Mouse (Mus musculus) spleen, embryonic (tissue): ENCODE measurements at regions not wholly inside any gene's neighbourhood (a gene's known extent, or its start where the extent isn't known, plus 50 kb on each side); places are given as distances from the start of the nearest gene placed in this dataset.

Source experiments
- CTCF ChIA-PET: fragments of 350-600 bp; sonication (Branson Sonifier 250); formaldehyde crosslinking; loops from one replicate; lab custom pipeline; 2022; lab: Charles Lee

DNA sequence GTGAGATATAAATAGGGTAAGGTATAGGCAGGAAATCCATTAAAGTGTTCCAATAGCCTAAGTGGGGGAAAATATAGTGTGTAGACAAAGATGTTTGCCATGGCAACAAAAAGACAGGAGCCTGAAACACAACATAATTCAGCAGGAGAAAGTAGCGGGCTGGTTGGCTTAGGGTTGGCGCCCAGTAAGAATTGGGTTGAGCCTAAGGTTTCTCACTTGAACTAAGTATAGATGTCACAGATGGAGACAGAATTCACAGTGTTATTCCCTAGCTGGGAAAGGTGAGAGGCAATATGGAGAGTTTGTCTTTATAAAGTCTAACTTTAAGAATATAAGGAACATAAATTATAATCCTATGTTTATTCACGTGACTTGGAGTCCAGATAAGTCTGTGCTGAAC lies 64.8 kb upstream of the Ogfrl1 start:
- CTCF ChIA-PET = no interaction called here

DNA sequence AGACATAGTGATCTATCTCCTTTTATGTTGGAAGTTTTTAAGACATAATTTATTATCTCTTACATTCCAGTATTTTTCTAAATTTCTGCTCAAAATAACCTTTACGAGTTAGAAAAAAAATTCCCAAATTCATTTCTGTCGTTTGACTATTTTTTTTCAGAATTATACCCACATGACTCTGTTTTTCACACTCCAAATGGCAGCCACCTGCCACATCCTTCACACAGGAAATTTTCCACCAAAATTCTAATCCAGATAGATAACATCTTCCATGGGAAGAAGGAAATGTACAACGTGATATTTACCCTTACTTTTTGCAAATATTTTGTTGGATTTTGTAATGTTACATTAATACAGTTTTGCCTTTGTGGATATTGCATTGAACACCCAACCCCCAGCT lies 66.5 kb upstream of the Ogfrl1 start:
- CTCF ChIA-PET = interaction anchor here (0.6 kb wide), 1 partner anchor 89 kb away, joined by 5 read pairs; no protein-coding TSS in a partner anchor

DNA sequence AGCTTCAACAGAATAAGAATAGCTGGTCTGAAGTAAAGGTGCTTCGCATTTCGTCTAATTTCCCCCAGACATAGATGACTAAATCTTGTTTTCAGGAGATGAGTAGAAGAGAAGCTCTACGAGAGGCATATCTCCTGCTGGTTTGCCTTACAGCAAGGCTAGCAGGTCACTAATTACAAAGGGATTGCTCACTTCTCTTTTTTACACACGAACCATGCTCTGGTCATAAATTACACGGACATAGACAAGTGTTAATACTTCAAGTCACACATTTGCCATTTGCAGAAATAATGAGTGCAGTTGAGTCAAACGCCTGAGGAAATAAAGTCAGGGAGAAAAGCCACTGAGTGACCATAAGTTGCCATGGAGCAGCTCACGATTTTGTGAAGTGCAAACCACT lies 68.8 kb upstream of the Ogfrl1 start:
- CTCF ChIA-PET = no interaction called here

DNA sequence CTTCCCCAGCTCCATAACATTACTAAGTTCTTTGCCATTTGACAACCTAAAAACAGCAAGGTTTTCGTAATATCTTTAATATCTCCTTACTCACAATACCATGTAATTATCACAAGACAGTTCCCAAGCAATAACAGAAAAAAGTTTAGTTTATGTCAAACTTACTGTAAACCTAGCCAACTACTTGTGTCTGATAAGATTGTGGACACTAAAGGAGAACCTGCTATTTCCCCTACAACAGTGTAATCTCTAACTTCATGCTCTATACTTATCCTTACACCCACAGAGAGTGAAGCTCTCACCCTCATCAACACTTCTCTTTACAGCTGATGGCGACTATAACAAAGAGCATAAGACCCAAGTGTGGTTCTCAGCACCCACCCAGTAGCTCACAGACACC lies 69.8 kb upstream of the Ogfrl1 start:
- CTCF ChIA-PET = no interaction called here

DNA sequence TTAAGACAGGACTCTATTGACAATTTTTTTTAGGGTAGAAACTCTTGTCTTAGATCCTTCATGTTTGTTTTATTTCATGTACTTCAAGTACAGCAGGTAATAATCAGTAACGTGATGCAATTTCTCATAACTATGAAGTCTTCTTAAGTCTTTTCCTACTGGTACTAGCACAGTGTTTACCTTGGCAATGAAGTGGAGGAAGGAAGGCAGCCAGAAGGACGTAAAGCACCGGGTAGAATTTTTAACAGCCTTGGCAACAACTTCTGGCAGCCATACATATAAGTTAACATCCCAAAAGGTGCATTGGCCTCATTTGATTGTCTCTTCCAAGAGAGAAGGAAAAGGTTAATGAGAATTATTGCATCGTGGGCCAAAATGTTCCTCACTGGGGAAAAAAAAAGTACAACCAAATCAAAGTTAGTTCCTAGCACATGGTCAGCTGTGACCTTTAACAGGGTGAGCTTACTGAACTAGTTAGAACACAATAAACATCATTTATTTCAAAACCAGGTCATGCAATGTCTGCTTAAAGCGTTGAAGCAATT lies 83.3 kb upstream of the Ogfrl1 start:
- CTCF ChIA-PET = no interaction called here

DNA sequence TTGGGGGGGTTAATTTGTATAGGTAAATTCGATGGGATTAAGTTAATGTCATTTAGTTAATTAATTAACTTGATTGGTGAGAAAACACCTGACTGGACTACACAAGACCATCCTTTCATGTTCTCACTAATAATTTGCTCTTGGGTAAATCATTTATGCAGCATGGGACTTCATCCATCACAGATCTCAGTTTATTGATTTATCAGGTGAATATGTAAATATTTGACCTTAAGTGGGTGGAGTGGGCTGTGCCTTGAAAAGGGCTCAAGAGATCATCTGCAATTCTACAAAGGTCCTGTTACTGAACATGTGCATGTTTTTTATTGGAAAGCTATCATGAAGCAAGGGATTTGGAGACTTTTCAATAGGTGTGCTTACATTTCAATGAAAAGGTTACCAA lies 87.0 kb upstream of the Ogfrl1 start:
- CTCF ChIA-PET = no interaction called here

DNA sequence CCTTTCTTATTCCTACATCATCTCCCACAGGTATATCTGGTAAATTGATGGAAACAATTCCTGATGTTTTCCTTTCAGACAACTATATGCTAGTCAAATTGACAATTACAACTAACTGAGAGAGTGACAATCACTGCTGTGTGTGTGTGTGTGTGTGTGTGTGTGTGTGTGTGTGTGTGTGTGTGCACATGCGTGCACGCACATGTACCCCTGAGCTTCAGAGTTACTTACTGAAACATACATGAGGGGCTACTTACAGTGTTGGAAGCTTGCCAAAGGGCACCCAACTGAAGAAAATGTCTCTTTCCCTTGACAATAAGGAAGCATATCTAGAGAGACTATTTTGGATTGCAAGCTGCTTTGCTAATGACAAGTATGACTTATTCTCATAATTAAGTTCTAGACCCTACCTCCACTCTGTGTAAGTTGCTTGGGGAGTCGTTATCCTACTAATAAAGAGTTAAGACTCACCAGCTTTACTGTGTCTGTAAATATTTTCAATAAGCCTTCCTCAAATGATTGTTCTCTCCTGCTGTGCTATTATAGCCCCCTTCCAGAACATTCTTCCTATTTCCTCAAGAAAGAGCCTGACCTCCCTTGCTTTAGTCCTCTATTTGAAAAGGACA lies 87.7 kb upstream of the Ogfrl1 start:
- CTCF ChIA-PET = no interaction called here

DNA sequence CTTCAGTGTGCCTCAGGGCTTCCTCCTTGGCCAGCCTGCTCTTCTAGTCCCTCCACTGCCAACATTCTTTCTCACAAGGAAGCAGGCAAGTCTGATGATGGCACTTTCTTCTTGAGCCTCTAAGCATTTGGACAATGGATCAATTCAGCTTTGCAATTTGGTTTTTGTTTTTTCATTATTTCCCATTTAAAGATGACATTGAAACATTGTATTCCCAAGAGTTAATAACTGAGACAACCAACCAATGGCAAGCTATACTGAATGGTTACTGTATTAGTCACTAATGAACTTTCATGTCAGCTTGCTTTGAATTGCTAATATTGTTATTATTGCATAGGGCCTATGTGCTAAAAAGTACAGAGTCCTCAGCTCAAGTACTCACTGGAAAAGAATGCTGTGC lies 89.5 kb upstream of the Ogfrl1 start:
- CTCF ChIA-PET = no interaction called here

DNA sequence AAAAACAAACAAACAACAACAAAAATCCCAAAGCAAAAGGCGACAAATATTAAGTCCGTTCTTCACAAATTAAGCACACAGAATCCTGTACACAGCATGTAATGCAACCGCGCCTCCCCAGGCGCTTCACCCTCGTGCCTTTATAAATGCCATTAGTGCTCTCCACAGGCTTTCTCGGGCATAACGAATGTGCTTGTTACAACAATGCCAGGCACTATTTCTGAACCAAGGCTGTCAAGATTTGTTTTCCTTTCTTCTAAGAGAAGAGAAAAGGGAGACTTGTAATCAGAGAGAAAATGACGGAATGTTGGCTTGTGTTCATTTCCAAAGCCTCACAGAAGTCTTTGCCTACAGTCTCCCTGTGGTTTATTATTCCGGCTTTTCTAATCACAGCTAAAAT lies 93.1 kb upstream of the Ogfrl1 start:
- CTCF ChIA-PET = no interaction called here

DNA sequence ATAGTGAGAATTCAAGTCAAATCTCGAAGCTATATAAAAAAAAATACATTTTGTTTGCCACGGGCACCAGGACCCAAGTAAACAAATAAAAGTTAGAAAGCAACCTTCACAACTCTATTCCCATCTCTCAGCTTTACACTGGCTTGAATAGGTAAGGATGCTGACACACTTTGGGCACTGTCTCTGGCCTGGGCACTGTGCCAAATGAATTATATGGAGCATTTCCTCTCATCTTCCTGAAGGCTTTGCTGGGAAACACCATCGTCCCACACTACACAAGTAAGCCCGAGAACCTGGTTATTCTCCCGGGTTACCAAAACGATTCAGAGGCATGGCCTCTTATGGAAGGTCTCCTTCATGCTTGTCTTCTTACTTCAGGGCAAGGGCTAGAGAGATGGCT lies 93.5 kb upstream of the Ogfrl1 start:
- CTCF ChIA-PET = no interaction called here

DNA sequence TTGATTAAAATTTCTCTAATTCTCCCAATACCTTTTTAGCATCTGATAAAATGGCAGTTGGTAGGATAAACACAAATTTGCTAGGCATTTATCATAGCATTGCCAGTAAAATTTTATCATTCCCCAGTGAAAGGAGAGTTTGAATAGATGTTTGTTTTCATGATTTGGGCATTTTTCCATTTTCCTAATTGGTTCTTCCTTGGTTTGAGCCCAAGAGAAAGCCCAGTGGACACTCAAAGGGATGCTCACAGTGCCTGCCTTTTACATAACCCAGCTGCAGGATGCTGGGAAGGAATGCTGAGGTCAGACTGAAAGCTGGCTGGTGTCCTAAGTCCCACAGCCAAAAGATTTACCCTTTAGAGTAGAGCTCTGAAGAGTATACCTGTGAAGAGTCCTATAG lies 95.4 kb upstream of the Ogfrl1 start:
- CTCF ChIA-PET = no interaction called here

DNA sequence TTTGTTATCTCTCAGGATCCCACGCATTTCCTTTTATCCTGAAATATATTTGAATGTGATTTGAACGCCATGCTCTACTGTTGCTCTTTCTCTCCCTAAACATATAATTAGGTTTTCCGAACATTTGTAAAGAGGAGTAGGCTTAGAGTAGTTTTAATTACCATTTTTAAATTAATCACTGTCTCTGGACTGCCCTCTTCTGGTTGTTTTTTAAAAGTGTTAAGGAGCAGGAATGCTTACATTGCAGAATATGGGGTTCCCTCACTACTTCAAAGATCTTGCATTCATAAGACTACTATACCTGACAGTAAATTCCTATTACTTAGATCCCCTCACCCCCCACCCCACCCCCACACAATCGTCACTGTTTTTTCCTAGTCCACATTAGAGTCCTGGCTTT lies 97.8 kb upstream of the Ogfrl1 start:
- CTCF ChIA-PET = interaction anchor here (0.6 kb wide), 1 partner anchor 1209 kb away, joined by 3 read pairs; no protein-coding TSS in a partner anchor

DNA sequence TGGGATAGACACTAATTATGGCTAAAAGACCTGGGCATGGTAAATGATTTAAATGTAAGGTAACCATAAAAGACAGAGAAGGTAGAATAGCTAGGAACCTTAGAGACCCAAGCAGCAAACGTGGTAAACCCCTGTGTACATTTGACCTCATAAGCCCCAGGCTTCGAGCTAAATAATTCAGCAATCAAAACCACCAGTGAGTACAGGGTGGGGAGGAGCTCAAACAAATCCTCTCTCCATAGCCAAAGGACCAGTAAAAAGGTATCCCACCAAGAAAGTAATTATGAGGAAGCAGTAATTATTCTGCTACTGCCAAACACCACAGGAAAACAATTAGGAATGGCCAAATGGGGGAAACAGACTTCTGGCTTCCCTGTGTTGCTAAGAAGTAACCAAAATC lies 122.5 kb upstream of the Ogfrl1 start:
- CTCF ChIA-PET = no interaction called here

DNA sequence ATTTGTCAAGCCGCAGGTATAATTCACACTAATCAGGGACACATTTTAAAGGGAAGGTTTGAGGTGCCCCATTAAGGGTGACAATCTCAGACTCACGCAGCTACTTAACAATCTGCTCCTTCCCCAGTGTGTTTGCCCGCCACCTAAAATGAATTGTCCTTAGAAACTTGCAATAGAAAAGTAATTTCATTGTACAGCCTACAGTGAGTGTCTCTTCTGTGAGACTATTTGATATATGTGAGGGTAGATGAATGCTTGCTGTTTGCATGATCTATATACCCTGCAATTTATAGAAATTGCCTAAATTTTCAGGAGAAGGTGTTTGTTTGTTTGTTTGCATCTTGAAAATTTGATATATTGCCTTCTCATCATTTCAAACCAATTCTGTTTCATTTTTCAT lies 135.1 kb upstream of the Ogfrl1 start:
- CTCF ChIA-PET = no interaction called here

DNA sequence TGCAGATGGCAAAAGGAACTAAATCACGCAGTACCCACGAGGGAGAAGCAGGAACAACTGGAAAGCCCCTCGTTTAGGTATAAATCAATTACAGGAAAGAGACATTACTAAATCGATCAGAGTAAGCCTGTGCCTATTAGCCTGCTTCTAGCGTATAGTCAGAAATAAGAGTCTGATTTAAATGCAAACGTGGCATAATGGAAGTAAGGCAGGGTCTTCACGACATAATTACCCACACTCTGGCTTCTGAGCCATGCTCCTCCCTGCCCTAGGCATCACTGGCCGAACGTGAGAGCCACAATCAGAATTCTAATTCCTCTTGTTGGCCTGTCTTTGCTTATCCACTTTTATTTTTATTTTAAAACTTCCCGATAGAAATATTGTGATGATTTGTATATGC lies 139.0 kb upstream of the Ogfrl1 start:
- CTCF ChIA-PET = no interaction called here

DNA sequence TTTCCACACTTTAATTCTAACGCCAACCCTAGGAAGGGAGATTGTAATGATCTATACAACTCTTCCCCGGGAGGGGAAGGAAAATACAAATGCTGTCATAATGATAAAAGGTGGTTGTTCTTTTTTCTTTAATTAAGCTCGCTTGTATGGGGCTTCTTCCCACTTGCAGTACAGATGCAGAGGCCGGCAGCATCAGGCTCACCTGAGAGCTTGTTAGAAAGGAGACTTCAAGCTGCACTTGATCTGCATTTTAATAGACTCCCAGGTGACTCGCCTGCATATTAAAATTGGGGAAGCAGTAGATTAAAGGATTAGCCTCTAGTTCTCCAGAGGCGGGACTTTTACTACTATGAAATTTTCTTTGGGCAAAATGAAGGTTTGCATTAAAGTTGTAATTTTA lies 140.8 kb upstream of the Ogfrl1 start:
- CTCF ChIA-PET = no interaction called here

DNA sequence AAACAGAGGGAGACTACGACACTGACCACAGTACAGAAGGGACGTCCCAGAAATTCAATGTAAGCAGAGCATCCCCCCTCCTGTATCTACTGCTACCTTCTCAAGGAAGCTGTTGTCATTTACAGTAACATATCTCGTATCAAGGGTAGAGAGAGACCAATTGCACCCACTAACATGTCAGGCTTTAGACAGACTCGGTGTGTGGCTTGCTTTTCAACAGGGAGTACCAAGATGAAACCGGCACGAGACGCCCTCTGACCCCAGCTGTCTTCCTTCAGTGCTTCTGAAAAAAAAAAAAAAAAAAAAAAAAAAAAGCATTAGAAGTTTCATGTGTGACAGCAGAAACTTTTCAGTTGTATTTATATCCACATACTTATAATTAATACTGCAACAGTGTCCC lies 143.0 kb upstream of the Ogfrl1 start:
- CTCF ChIA-PET = no interaction called here

DNA sequence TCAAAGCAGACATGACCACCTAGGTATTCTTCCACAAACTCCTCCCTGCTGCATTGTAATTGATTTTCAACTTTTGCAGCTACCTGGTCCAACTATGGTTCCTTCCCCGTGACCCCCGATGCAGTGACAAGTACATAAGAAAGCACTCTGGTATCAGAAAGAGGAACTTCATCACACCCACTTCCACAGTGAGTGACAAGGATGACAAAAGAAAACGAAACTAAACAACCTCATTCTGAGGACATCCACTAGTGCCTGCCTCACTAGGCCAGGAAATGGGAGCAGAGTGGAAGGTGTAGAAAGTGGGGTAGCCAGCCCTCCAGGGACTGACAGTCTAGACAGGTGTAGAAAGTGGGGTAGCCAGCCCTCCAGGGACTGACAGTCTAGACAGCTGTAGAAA lies 158.2 kb upstream of the Ogfrl1 start:
- CTCF ChIA-PET = no interaction called here

DNA sequence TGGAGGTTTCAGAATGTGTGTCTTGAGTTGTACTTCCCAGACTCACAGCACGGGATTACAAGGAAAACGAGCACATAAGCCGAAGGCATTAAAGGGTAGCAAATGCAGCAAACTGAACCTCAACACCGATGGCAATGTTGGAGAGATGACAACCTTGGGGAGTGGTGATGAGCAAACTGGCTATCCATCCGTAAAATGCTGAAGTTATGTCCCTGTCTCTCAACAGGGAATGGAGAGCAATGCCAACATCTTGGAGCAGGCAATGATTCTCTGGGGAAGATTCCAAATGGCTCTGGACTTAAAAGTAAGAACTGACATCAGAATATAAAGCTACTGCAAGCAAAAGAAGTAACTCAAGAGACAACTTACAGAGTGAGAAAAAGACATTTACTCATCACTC lies 170.5 kb upstream of the Ogfrl1 start:
- CTCF ChIA-PET = no interaction called here

DNA sequence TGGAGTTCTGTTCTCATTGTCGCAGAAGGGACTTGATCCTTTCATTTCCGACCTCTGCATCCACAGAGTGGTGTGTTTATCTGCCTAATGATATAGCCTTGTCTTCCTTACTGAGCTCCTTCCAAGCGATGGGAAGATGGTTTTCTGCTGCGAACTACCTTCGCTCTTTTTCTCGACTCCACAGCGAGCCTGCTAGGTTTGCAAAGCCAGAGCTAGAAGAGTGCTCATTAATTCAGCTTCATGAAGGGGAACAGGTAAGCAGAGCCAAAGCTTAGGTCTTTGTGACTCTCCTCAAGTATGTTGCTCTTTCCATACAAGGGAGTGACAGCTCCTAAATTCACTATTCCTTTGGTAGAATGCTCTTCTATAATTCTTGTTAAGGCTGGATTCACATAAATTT lies 176.9 kb upstream of the Ogfrl1 start:
- CTCF ChIA-PET = no interaction called here

DNA sequence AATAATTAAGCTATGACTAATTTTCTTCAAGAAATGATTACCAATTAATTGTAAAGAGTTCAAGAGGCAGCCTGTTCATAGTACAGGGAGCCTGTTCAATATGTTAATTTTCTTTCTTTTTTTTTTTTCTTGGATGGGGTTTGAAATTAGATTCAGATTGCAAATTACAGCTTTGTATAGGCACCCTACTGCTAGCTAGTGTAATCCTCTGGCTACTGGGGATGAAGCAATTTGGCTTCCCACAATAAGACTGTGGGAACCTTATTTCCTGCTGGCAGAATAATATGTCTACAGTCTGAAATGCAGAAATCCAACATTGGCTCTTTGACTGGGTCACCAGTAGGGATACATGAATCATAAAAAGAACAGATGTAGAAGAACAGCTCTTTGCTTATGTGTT lies 177.4 kb upstream of the Ogfrl1 start:
- CTCF ChIA-PET = no interaction called here

DNA sequence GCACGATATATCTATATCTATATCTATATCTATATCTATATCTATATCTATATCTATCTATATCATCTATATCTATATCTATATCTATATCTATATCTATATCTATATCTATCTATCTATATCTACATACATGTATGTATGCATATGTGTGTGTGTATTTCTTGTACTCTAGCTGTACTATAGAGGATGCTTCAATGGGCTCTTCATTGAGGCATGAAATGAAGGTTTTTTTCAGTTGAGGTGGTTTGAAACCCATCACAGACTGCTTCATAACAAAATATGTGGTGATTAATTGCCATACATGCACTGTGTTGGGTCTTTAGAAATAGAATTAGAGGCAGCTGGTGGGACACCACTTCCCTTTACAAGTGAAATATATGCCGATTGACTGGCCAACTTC lies 177.9 kb upstream of the Ogfrl1 start:
- CTCF ChIA-PET = no interaction called here

DNA sequence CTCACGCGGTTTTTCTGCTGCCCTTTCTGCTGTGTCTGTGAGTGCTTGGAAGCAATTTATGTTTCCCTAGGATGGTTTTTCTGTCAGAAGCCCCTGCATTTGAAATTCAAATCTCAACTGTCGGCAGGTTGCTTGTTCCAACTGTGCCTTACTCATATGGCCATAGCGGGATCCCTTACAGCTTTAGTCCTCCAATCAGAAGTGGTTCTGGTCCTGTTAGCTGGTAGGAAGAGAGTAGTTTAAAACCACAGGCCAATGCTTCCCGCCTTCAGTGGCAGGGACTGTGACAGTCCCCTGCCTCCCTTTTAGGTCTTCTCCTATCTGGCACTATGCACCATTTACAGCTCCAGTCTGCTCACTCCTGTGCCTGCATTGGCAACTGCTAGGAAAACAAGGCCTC lies 178.6 kb upstream of the Ogfrl1 start:
- CTCF ChIA-PET = no interaction called here

DNA sequence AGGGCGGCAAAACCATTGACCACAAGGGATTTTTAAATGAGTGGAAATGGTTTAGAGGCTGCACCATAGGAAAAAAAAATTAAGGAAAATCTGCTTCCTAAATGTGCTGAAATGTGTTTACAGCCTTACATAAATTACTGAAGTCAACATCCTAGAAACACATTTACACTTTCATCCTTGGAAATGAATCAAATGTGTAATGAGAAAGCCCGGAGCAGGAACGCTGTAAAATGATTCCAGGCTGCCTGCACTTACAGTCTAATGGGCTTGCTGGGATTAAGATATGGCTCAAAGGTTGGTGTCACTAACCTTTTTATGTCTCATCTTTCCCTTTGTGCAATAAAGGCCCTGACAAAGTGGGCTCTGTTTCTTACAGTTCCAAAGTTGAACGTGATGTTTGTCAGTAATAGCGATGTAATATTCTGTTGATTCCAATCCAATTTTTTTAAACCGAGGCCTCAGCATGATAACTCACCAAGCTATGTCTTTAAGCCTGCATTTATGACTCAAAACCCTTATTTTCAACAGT lies 172.1 kb upstream of the B3gat2 start:
- CTCF ChIA-PET = no interaction called here
